Mouse (Mus musculus): ENCODE measurements at regions not wholly inside any gene's neighbourhood (a gene's known extent, or its start where the extent isn't known, plus 50 kb on each side); places are given as distances from the start of the nearest gene placed in this dataset.

- TF ChIP-seq CTCF (IDR thresholded peaks at IDR 0.05; ENCODE audit: borderline replicate concordance, control insufficient read depth, extremely low read depth, insufficient read depth, low read length, poor library complexity) = no peak
- TF ChIP-seq POLR2A (IDR thresholded peaks at IDR 0.05; ENCODE audit: control insufficient read depth, extremely low read depth, insufficient read depth, low read length, poor library complexity) = no peak
These were observed 377.0 kb upstream of the A1bg start for GRCm38 (mm10) chr15:61299796-61300195.
